Mouse (Mus musculus): ENCODE measurements around the gene Sik3. TPM values are rescaled to one million over a fixed set of nuclear protein-coding genes. Genes with fewer than 3 reads are reported as not detected.

Gene Sik3
- polyA plus RNA-seq, 1 experiment from 2014 or later: 9.6 TPM

DNA sequence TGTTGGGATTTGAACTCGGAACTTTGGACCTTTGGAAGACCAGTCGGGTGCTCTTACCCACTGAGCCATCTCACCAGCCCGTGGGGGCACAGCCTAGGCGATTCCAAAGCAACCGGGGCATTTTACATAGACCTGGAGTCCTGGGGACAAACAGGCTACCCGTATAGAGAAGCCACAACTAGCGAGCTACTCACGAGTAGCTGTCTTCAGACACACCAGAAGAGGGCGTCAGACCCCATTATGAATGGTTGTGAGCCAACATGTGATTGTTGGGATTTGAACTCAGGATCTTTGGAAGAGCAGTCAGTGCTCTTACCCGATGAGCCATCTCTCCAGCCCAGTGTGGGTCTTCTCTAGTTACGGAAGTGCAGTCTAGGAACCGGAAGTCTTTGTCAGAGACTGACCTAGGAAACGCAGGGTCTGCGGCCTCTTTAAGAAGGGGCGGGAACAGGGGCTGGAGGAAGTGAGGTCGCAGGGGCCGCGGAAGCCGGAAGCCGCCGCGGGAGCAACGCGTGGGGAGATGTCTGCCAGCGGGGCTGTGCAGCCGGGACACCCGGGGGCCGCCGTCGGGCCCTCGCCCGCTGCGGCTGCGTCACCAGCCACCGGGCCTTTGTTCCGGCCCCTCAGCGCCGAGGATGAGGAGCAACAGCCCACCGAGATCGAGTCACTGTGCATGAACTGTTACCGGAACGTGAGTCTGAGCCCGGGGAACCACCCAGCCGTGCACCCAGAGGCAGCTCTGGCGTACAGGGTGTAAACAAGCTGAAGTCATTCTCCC, 260.2 kb downstream of the Sik3 start, which contains the start of gene Zpr1:
Gene Zpr1, plus strand, starts transcription at position 388 of the 778 bp plus-strand sequence.
- peak; percentile 95 for ATAC-seq (replicated peaks; ENCODE audit: low FRiP score, low TSS enrichment, low read depth)
- H3K36me3 ChIP-seq (ENCODE audit: control insufficient read depth, insufficient read depth, low read length): peaks cover 37% of the 10 kb centered on the region

More for the DNA sequence above, 260.2 kb downstream of the Sik3 start, which contains the start of gene Zpr1:
- H3K27me3 ChIP-seq (replicated peaks; ENCODE audit: control insufficient read depth, insufficient read depth, low read length): peaks cover 10% of the 10 kb centered on the region; the same call in 1 of the 2 replicates
- H3K4me1 ChIP-seq (replicated peaks; ENCODE audit: control insufficient read depth, insufficient read depth, low read length): peaks cover 5% of the 10 kb centered on the region; the same call in 1 of the 2 replicates
- H3K9ac ChIP-seq (ENCODE audit: low read length): peak within 1 kb of the TSS; percentile 60
- peak; percentile 92 for DNase-seq (ENCODE audit: low spot score)
- peak within 1 kb of the TSS; percentile 40 for H3K27ac ChIP-seq (ENCODE audit: low read depth)
- 6% methylated on average over 45 of the region's 45 CpGs for WGBS
- peak within 1 kb of the TSS; percentile 55 for H3K4me2 ChIP-seq (ENCODE audit: low read length)
- peak within 1 kb of the TSS; percentile 61 for H3K4me3 ChIP-seq (ENCODE audit: low read depth, low read length)
- H3K9me3 ChIP-seq (ENCODE audit: control insufficient read depth, low read length): no peaks in the 10 kb centered on the region

Other genes starting within 250 kb of the Sik3 start
- 27.5 and 28.0 TPM in 2 replicates for gene Cep164, start 184.1 kb upstream of the Sik3 start, polyA plus RNA-seq (2014; fragmentation: Nextera tagmentation; extraction: Ambion mirVana)
- 26.8 and 28.1 TPM in 2 replicates for gene Bace1, start 174.2 kb upstream of the Sik3 start, polyA plus RNA-seq (2014; fragmentation: Nextera tagmentation; extraction: Ambion mirVana)
- 14.6 and 15.4 TPM in 2 replicates for gene Pcsk7, start 106.3 kb upstream of the Sik3 start, polyA plus RNA-seq (2014; fragmentation: Nextera tagmentation; extraction: Ambion mirVana)
- gene Rnf214, start 105.9 kb upstream of the Sik3 start, polyA plus RNA-seq (2014; fragmentation: Nextera tagmentation; extraction: Ambion mirVana): 47.2 and 55.1 TPM in 2 replicates
- gene Tagln, start 76.8 kb upstream of the Sik3 start, polyA plus RNA-seq (2014; fragmentation: Nextera tagmentation; extraction: Ambion mirVana): 443 and 452 TPM in 2 replicates
- 37.9 and 41.2 TPM in 2 replicates for gene Sidt2, start 57.6 kb upstream of the Sik3 start, polyA plus RNA-seq (2014; fragmentation: Nextera tagmentation; extraction: Ambion mirVana)
- 156 and 172 TPM in 2 replicates for gene Pafah1b2, start 130 bp upstream of the Sik3 start, polyA plus RNA-seq (2014; fragmentation: Nextera tagmentation; extraction: Ambion mirVana)
- gene Apoa1, start 215.8 kb downstream of the Sik3 start, polyA plus RNA-seq (2014; fragmentation: Nextera tagmentation; extraction: Ambion mirVana): 204 and 281 TPM in 2 replicates
- 6.8 and 12.2 TPM in 2 replicates for gene Apoc3, start 222.8 kb downstream of the Sik3 start, polyA plus RNA-seq (2014; fragmentation: Nextera tagmentation; extraction: Ambion mirVana)
- 6.9 and 12.3 TPM in 2 replicates for gene Apoa4, start 227.9 kb downstream of the Sik3 start, polyA plus RNA-seq (2014; fragmentation: Nextera tagmentation; extraction: Ambion mirVana)

Data from intestine, embryonic 14.5 days (tissue).